Mouse (Mus musculus): Measurements from ENCODE around the gene Sco2.

Sco2 gene

DNA sequence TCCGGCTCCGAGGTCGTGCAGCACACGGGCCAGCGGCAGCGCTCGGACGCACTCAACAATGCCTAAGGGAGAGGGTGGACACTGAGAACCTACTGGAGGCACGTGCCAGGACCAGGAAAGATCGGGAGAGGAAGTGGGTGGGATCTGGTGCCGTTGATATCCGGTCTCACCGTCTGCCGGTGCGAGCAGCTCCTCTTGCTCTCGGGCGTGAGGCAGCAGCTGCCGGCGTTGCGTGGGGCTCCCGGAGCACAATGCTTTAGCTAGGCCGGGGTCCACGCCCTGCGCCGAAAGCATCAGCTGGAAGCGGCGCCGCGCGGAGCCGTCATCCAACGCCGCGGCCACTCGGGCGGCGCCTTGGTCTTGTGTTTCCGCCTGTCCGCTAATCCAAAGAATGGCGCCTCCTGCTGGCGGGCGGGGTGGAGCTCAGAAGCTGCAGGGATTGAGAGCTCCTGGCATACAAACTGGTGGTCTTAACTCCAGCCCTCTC is at the start of gene Sco2:
TSS of gene Sco2 (minus strand) at position 85 of the 487 bp plus-strand sequence.
- DNase-seq (ENCODE audit: low spot score), result peak; percentile 86

GRCm38 (mm10) chr15:89421938-89422337 is 48.3 kb upstream of the Sco2 start:
- no peak for DNase-seq (ENCODE audit: low spot score)

GRCm38 (mm10) chr15:89415282-89415681 is 41.6 kb upstream of the Sco2 start:
- no peak for DNase-seq (ENCODE audit: low spot score)

- no peak for DNase-seq (ENCODE audit: low spot score)
Observed at GRCm38 (mm10) chr15:89410118-89410517, 36.5 kb upstream of the Sco2 start, which contains the start of gene Syce3. Gene Syce3, minus strand, starts transcription at chr15:89410503.

GRCm38 (mm10) chr15:89406691-89407090 is 33.0 kb upstream of the Sco2 start:
- DNase-seq (ENCODE audit: low spot score), result no peak

GRCm38 (mm10) chr15:89404831-89405623 is 31.4 kb upstream of the Sco2 start:
- no peak for DNase-seq (ENCODE audit: low spot score)

DNA sequence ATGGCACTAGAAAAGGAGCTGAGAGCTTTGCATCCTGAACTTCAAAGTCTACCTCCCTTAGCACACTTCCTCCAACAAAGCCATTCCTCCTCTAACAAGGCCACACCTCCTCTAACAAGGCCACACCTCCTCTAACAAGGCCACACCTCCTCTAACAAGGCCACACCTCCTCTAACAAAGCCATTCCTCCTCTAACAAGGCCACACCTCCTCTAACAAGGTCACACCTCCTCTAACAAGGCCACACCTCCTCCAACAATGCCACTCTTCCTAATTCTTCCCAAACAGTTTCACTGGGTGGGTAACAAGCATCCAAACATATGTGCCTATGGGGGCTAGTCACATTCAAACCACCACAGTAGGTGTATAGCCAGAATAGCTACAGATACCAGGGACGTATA is 28.8 kb upstream of the Sco2 start:
- DNase-seq (ENCODE audit: low spot score), result no peak

DNA sequence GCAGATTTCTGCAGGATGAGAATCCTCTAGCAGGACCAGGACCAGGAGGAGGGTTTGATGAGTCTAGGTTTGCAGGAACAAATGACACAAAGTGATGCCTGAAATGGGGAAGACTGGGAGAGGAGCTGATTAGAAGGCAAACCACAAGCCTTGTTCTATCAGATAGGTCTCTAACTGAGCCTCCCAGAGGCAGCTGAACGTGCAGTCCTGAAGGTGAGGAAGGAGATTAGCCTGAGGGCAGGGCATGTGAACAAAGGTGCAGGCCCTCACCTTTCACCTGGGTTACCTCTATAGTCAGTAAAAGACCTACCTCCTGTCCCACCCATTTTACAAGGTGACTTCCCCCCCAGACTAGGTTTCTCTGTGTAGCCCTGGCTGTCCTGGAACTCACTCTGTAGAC is 26.1 kb upstream of the Sco2 start:
- DNase-seq (ENCODE audit: low spot score), result no peak

DNA sequence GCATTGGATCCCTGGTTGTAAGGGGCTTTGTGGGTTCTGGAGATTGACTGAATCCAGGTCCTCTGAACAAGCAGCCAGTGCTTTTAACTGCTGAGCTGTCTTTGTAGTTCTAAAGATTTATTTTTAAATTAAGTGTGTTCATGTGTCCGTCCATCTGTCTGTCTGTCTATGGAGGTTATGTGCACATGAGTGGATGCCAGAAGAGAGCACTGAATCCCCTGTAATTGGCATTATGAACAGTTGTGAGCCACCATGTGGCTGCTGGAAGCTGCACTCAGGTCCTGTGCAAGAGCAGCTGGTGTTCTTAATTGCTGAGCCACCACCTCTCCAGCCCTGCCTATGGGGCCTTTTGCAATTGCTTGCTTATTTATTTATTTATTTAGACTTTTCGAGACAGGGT is 24.5 kb upstream of the Sco2 start:
- DNase-seq (ENCODE audit: low spot score), result no peak

DNA sequence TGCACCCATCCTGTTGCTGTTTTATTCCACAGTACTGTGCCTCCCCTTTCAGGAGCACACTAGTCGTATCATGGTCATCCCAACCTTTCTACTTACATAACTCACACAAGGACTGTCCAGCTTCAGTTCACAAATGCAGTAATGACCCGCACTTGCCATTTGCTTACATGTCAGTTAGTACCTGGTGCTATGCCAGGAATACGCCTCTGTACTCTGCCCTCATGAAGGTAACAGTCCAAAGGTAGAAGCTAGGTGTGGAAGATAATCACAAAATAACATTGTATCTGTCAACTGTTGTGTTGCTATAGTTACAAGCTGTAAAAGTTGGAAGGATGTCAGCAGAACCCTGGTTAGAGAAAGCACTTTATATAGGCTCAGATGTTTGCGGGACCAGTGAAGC is 23.2 kb upstream of the Sco2 start:
- no peak for DNase-seq (ENCODE audit: low spot score)

- no peak for DNase-seq (ENCODE audit: low spot score)
Observed at GRCm38 (mm10) chr15:89390081-89390480, 16.4 kb upstream of the Sco2 start.

GRCm38 (mm10) chr15:89387127-89387526 is 13.5 kb upstream of the Sco2 start:
- DNase-seq (ENCODE audit: low spot score), result no peak

- no peak for DNase-seq (ENCODE audit: low spot score)
Observed at GRCm38 (mm10) chr15:89384617-89385016, 11.0 kb upstream of the Sco2 start, which contains the start of gene Klhdc7b. Gene Klhdc7b, plus strand, starts transcription at chr15:89384917.

- peak; percentile 44 for DNase-seq (ENCODE audit: low spot score)
Observed at GRCm38 (mm10) chr15:89379429-89379828, 5.8 kb upstream of the Sco2 start.

DNA sequence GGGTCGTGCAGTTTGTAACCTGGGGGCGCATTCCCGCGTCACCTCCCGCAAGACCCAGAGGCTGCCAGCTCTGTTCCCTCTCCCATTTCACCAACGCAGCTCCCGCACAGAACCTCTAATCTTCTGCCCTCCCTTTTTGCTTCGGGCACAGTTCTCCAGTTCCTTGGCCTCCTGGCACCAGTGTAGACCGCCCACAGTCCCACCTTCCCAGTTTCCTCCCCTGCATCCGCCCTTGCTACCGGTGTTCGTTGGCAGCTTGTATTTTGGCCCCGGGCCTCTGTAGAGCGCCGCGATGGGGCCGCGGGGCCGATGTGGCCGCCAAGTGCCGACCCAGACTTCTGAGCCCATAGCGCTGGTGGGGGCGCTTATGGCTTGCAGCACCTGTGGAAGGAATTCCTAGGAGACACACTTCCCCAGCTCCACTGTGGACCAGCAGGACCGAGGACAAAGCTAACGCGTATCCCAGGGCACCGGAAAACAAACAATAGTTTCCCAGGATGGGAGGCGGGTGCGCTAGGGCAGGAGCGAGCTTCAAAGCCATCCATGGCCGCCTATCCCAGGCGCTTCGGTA is 5.3 kb upstream of the Sco2 start, which contains the start of gene Odf3b:
TSS of gene Odf3b (minus strand) at position 452 of the 571 bp plus-strand sequence.
- no peak for DNase-seq (ENCODE audit: low spot score)

GRCm38 (mm10) chr15:89377938-89378828 is 4.5 kb upstream of the Sco2 start:
- DNase-seq (ENCODE audit: low spot score), result no peak

DNA sequence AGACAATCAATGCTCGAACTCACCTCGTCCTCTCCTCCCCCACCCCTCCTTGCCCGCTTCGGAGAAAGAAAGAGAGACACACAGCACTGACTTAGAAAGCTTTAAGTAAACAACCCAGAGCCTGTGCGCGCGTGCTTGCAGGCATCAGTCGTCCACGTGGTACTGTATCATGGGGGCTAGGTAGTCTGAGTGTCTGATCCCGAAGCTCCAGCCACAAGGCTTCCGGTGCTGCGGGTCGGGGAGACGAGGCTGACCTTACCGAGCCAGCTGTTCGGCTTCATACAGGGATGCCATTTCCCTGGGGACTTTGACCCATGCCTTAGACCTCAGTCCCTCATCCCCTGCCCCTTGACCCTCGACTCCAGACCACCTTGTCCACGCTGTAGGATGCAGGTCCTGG is 3.7 kb upstream of the Sco2 start:
- no peak for DNase-seq (ENCODE audit: low spot score)

- DNase-seq (ENCODE audit: low spot score), result no peak
Observed at GRCm38 (mm10) chr15:89376957-89377356, 3.3 kb upstream of the Sco2 start, which contains the start of gene Tymp. Gene Tymp, minus strand, starts transcription at chr15:89377039.

DNA sequence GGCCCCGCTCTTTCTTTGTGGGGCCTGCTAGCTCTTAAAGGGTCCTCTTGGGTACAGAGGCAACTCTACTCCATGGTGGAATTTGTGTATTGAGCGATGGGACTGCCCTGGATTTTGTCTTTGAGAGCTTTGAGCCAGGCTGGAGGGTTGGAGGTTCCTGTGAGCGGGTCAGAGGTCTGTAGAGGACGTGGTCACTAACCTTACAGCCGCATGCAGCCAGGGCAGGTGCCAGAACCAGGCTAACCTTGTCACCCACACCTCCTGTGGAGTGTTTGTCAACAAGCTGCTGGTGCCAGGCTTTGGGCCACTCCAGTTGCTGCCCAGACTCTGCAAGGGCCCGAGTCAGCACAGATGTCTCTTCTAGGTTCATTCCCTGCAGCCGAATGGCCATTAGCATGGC is 2.4 kb upstream of the Sco2 start:
- no peak for DNase-seq (ENCODE audit: low spot score)

DNA sequence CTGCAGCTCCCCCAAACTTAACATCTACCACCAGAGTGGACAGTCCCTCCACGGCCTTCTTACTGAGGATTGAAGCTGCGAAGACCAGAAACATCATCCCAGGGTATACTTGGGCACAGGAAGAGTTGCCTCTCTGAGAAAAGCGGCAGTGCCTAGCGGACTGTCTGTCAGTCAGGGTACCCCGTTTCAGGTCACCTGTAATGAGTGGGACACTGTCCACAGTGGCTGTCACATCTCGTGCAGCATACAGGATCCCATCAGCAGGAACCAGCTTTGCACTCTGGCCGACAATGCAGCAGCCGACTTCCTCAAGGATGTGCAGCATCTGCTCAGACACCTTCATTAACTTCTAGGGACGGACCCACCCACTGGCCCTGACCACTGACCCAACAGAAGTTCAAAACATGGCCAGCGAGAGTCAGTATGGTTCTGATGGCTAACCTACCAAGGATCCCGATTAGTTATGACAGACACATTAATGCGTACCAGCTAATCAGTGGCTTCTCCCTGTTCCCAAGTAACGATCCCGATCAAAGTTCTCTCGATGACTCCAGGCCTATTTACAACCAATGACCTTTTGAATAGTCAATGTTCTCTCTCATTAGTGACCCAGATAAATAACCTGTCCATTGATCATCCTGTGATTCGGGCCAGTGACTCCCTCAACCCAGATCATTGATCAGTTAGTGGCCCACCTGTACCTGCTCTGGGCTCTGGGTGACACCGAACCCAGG is 1.3 kb upstream of the Sco2 start:
- no peak for DNase-seq (ENCODE audit: low spot score)

DNA sequence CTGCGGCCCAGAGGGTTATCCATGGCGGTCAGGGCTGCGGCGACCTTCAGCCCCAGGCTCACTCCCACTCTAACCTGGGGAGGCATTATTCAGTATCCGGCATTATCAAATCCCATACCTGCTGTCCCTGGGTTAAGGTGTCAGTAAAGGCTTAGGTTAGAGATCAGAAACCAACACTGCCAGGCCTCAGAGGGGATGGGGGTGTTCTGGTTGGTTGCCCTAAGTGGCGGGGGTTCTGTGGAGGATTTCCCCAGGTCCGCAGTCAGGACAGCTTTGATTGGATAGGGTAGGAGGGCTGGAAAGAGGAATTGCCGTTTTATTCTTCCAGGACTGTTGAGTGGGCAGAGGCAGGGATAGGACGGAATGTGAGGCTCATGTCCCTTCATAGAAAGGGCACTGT is 694 bp upstream of the Sco2 start:
- DNase-seq (ENCODE audit: low spot score), result no peak
